Mouse (Mus musculus) heart, embryonic 16.5 days (tissue): ENCODE measurements around the gene Zfp423. TPM values are rescaled to one million over a fixed set of nuclear protein-coding genes. Genes with fewer than 3 reads are reported as not detected.
A peak's percentile ranks its signal among the peaks of the same experiment; 100 is the strongest.
"Not testable (repeated sequence)": the region's sequence is repeated elsewhere in the genome, so short reads cannot be mapped to it uniquely, and the experiment has no call there.

ENCODE experiments used
- ATAC-seq: fragments of 200-750 bp; cut with Nextera tagmentation; replicated peaks from 2 replicates; pipeline ENCODE4 v1.8.0; 2017; ENCODE audit warnings: moderate number of reproducible peaks; ENCODE audit not compliant: insufficient read depth, low FRiP score; ENCODE audit errors: extremely low read depth
- H3K27ac ChIP-seq: fragments of 300-500 bp; sonication (generic); 2 replicates; pipeline ENCODE4 v1.5.1; 2014; ENCODE audit warnings: mild to moderate bottlenecking, low read length, control low read depth, moderate library complexity
- H3K27me3 ChIP-seq: fragments of 300-500 bp; sonication (generic); 2 replicates; pipeline ENCODE4 v1.6.1; 2014; ENCODE audit warnings: low read length, mixed read lengths; ENCODE audit not compliant: control insufficient read depth, insufficient read depth
- H3K36me3 ChIP-seq: fragments of 300-500 bp; sonication (generic); 2 replicates; pipeline ENCODE4 v1.6.1; 2014; ENCODE audit not compliant: control insufficient read depth, insufficient read depth
- H3K4me1 ChIP-seq: fragments of 300-500 bp; sonication (generic); 2 replicates; pipeline ENCODE4 v1.6.1; 2014; ENCODE audit warnings: low read length, mixed read lengths; ENCODE audit not compliant: control insufficient read depth, insufficient read depth
- H3K4me2 ChIP-seq: fragments of 300-500 bp; sonication (generic); 2 replicates; pipeline ENCODE4 v1.6.1; 2014; ENCODE audit warnings: low read depth, mild to moderate bottlenecking, control low read depth, low read length
- H3K4me3 ChIP-seq: fragments of 300-500 bp; sonication (generic); 2 replicates; pipeline ENCODE4 v1.5.1; 2014; ENCODE audit warnings: mild to moderate bottlenecking, control low read depth, low read length
- H3K9ac ChIP-seq: fragments of 300-500 bp; sonication (generic); 2 replicates; pipeline ENCODE4 v1.6.1; 2014; ENCODE audit warnings: low read length, control low read depth
- H3K9me3 ChIP-seq: fragments of 300-500 bp; sonication (generic); replicated peaks from 2 replicates; pipeline ENCODE4 v1.6.1; 2016; ENCODE audit warnings: low read length; ENCODE audit not compliant: control insufficient read depth
- WGBS: fragments of 180-500 bp; shearing (Covaris S2); extraction: QIAGEN DNeasy Blood & Tissue Kit; methylation state at CpG from one replicate; pipeline ENCODE4 v1.1.7; 2014; 5-methylcytosine and 5-hydroxymethylcytosine counted together
- polyA plus RNA-seq: library from polyadenylated mRNA; unstranded; fragments of >200 nt; fragmentation: Nextera tagmentation; extraction: Ambion mirVana; gene quantifications from 2 replicates; pipeline ENCODE4 v1.2.1, GENCODE M21; 2015

The Zfp423 gene
- polyA plus RNA-seq, 1 experiment from 2014 or later: 3.1 TPM

DNA sequence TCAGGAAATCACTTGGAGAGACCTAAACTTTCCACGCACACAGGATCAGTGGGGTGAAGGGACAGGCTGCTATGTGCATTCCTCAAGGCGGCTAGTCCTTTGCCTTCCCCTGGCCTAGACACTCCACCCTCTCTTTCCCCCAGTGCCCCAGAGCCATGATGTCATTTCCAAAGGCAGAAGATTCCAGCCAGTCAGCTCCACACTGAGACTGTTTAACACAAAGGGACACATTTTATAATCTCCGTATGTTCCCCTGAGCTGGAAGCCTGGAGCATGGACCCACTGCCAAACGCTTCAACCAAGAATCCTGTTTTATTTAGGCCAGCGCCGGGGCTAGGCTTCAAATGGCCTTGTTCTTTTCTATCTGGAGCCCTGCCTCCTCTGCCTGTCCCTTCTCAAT is 111.6 kb downstream of the Zfp423 start:
- ATAC-seq: peak; percentile 59; the same call in 1 of the 2 replicates
- Histone ChIP-seq H3K4me2 (no peak overlapping the region), H3K27me3 (no peaks in the 10 kb centered on the region; the same call in 1 of the 2 replicates), H3K4me3 (no peak overlapping the region), H3K9ac (no peak overlapping the region), H3K9me3 (no peaks in the 10 kb centered on the region), H3K4me1 (peaks cover 6% of the 10 kb centered on the region; the same call in 1 of the 2 replicates), H3K27ac (0 out of 2 replicates have a peak overlapping the region, but pooled peaks have one; percentile 19), H3K36me3 (no peaks in the 10 kb centered on the region)
- 51% methylated on average over 6 of the region's 6 CpGs for WGBS

DNA sequence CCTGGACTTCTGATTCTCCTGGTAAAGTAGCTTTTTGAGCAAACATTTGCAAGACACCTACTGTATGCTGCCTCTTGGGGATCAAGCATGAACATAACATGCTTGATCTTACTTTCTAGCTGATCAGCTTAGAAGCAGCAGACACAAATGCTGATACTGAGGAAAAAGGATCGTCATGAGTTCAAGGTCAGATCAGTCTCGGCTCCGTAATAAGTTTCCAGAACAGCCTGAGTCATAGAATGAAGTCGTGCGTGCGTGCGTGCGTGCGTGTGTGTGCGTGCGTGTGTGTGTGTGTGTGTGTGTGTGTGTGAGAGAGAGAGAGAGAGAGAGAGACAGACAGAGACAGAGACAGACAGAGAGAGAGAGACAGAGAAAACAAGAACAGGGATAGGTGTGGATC is 117.3 kb downstream of the Zfp423 start:
- ATAC-seq, H3K27me3 ChIP-seq, H3K4me2 ChIP-seq, H3K4me1 ChIP-seq, H3K4me3 ChIP-seq, H3K36me3 ChIP-seq, H3K9me3 ChIP-seq, H3K27ac ChIP-seq, H3K9ac ChIP-seq: not testable (repeated sequence)
- 84% methylated on average over 11 of the region's 11 CpGs for WGBS

DNA sequence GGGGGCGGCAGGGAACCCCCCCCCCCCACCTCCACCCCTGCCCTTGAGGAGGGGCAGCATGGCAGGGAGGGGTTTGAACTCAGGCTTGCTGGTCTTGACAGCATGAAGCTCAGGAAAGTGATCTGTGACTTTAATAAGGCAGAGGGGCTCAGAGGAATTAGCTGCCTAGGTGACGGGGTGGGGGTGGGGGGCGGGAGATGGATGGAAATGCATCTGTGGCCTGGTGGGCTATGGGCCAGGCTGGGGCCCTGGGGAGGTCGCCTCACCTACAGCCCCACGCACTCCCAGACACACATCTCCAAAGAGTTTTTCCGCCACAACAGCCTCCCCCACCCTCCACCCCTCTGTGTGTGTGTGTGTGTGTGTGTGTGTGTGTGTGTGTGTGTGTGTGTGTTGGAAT is 122.1 kb downstream of the Zfp423 start:
- Histone ChIP-seq H3K27me3 (no peaks in the 10 kb centered on the region), H3K9ac (no peak overlapping the region), H3K27ac (peak overlapping the region; percentile 10; the same call in 1 of the 2 replicates), H3K4me1 (peaks cover 36% of the 10 kb centered on the region), H3K9me3 (no peaks in the 10 kb centered on the region), H3K36me3 (no peaks in the 10 kb centered on the region), H3K4me3 (no peak overlapping the region; the same call in 1 of the 2 replicates), H3K4me2 (peak overlapping the region; percentile 47)
- WGBS: 34% methylated on average over 6 of the region's 6 CpGs
- ATAC-seq: no peak

DNA sequence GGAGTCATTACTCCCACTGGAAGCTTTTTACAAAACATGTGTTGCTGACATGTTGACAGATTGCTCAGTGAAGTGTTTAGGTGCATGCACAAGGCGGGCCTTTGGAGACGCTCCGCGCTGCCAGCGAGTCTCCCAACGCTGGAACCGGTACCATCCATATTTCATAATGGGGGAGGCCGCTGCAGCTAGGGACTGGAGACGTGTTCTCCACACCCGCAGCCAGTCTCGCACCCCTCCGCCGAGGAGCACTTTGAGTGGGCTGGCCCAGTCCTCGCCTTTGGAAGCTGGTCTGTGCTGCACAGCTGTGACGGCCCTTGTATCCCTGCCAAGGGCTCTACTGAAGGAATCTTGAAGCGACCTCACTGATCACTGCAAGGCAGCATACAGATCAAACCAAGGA is 122.5 kb downstream of the Zfp423 start:
- Histone ChIP-seq H3K27ac (peak overlapping the region; percentile 15; the same call in 1 of the 2 replicates), H3K4me3 (peak overlapping the region; percentile 20), H3K27me3 (no peaks in the 10 kb centered on the region), H3K36me3 (no peaks in the 10 kb centered on the region), H3K9me3 (no peaks in the 10 kb centered on the region), H3K4me1 (peaks cover 40% of the 10 kb centered on the region), H3K9ac (no peak overlapping the region), H3K4me2 (peak overlapping the region; percentile 47)
- peak; percentile 73 for ATAC-seq
- 29% methylated on average over 16 of the region's 16 CpGs for WGBS

DNA sequence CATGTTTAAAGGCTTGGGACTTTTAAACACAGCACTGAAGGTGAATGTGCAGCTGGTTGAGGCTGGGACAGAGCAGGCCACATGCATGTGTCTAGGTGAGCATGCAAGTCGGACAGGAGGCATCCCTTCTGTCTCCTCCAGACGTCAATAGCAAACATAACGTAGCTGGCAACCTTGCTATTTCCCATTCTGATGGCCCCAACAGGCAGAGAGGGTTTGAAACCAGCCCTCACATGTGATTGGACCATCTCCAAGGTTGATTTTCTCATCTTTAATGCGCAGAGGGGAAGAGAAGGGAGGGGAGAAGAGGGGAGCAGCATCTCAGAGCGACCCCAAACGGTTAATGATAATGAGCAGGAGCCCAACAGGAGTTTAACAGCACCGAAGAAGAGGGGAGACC is 123.5 kb downstream of the Zfp423 start:
- no peak overlapping the region for H3K4me3 ChIP-seq
- H3K27ac ChIP-seq: peak overlapping the region; percentile 77
- no peaks in the 10 kb centered on the region for H3K36me3 ChIP-seq
- H3K4me1 ChIP-seq: peaks cover 49% of the 10 kb centered on the region
- no peak overlapping the region for H3K4me2 ChIP-seq
- no peaks in the 10 kb centered on the region for H3K27me3 ChIP-seq
- no peak for ATAC-seq
- WGBS: 32% methylated on average over 7 of the region's 7 CpGs
- H3K9me3 ChIP-seq: no peaks in the 10 kb centered on the region
- H3K9ac ChIP-seq: 0 out of 2 replicates have a peak overlapping the region, but pooled peaks have one; percentile 21

DNA sequence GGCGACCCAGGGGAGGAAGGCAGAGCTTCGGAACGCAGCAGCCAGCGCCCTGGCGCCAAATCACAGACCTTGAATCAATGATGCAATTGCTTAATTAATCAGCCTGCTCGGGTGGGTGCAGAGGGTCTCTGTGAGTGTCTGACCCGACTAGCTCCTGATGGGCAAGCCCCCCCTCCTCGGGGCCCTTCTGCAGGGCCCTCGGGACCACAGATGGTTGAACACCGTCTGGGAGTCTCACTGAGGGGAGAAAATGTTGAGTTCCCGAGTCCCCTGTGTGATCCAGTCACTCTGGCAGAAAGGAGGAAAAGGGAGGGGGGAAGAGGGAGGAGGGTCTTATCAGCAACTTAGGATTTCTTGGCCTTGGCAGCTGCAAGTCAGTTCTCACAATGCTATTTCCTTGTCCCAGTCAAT is 124.0 kb downstream of the Zfp423 start:
- Histone ChIP-seq H3K4me3 (no peak overlapping the region), H3K9me3 (no peaks in the 10 kb centered on the region), H3K27ac (peak overlapping the region; percentile 67), H3K36me3 (no peaks in the 10 kb centered on the region), H3K4me1 (peaks cover 50% of the 10 kb centered on the region), H3K27me3 (no peaks in the 10 kb centered on the region), H3K4me2 (peak overlapping the region; percentile 47), H3K9ac (no peak overlapping the region)
- ATAC-seq: peak; percentile 33
- 15% methylated on average over 11 of the region's 11 CpGs for WGBS

DNA sequence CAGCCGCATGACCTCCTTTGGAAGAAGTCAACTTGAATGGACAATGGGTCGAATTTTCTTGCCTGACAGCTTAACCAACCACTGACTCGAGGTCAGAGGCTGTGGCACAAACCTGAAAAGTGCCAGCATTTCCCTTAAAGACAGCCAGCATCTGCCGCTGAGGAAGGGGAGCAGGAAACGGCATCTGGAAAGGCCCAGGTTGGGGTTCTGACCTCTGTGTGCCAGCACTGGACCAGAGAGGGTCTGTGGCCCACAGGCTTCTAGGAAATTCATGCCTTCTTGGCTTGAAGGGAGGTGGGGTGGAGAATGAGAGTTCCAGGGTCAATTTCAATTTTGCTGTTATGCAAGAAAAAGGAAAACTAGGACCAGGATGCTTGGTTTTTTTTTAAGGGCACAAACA is 124.7 kb downstream of the Zfp423 start:
- no peaks in the 10 kb centered on the region for H3K9me3 ChIP-seq
- H3K4me3 ChIP-seq: no peak overlapping the region
- H3K4me2 ChIP-seq: no peak overlapping the region
- WGBS: 54% methylated on average over 5 of the region's 5 CpGs
- peak overlapping the region; percentile 67 for H3K27ac ChIP-seq
- H3K36me3 ChIP-seq: no peaks in the 10 kb centered on the region
- H3K4me1 ChIP-seq: peaks cover 50% of the 10 kb centered on the region
- no peaks in the 10 kb centered on the region for H3K27me3 ChIP-seq
- no peak overlapping the region for H3K9ac ChIP-seq
- no peak for ATAC-seq

DNA sequence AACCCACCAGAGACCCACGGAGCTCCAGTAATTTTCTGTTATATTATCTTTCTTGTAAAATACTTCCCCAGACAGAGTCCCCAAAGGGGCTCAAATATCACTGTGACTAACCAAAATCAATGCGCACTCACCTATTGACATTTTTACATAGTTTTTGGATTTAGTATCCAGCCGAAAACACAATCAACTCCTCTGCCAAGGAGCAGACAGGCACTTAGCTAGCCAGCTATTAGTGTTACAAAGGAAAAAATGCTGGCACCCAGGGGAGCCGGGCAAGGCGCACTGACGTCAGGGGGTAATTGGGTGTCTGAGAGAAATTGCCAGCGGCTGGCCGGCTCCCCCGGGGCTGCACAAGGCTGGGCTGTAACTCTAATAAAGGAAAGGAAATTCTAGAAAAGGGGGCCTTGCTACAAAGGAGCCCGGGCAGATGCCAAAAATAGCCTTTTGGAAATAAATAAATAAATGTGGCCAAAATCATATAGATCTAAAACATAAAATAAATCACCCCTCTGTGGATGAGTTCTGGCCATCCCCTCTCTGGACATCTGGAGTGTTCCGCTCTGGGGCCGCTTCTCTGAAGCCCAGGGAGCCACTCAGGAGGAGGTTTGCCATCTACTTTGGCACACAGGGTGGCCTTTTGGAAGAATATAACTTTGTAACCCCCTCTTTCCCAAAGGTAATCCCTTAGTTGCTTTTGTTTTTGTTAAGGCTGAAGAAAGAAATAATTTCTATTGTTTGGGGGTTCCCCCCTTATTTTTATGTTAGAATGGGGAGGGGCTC is 125.4 kb downstream of the Zfp423 start:
- Histone ChIP-seq H3K4me1 (peaks cover 50% of the 10 kb centered on the region), H3K27ac (peak overlapping the region; percentile 18), H3K4me2 (peak overlapping the region; percentile 14; the same call in 1 of the 2 replicates), H3K9ac (no peak overlapping the region), H3K27me3 (no peaks in the 10 kb centered on the region), H3K4me3 (no peak overlapping the region), H3K36me3 (no peaks in the 10 kb centered on the region), H3K9me3 (no peaks in the 10 kb centered on the region)
- no peak for ATAC-seq
- WGBS: 47% methylated on average over 12 of the region's 12 CpGs

DNA sequence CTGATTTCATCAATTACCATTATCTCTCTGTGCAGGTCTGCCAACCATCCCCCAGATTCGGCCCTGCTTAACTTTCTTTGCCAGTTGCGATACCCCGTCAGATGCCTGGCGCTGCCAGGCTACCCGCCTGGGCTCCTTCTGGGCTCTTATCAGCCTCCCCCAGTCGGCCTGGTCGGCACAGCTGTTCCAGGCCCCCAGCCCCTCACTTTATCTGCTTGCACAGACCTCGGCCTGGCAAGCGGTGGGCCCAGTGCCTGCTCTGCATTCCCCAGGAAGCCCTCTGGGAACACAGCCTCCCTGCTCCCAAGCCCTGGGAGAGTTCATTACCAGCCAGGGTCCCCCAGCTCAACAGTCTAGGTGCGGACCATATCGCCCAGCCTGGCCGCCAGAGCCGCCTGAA is 126.1 kb downstream of the Zfp423 start:
- peak; percentile 24; the same call in 1 of the 2 replicates for ATAC-seq
- peak overlapping the region; percentile 6; the same call in 1 of the 2 replicates for H3K4me2 ChIP-seq
- H3K4me1 ChIP-seq: peaks cover 50% of the 10 kb centered on the region
- peak overlapping the region; percentile 18 for H3K27ac ChIP-seq
- H3K9me3 ChIP-seq: no peaks in the 10 kb centered on the region
- 34% methylated on average over 13 of the region's 13 CpGs for WGBS
- H3K4me3 ChIP-seq: no peak overlapping the region
- H3K27me3 ChIP-seq: no peaks in the 10 kb centered on the region
- no peaks in the 10 kb centered on the region for H3K36me3 ChIP-seq
- no peak overlapping the region for H3K9ac ChIP-seq
